Mouse (Mus musculus): ENCODE measurements around the gene Galnt9. TPM values are rescaled to one million over a fixed set of nuclear protein-coding genes. Genes with fewer than 3 reads are reported as not detected.

Gene Galnt9
- polyA plus RNA-seq (2012; ENCODE audit: insufficient read depth, insufficient read length, missing spikeins), result not detected in 2 replicates

- no peak within 1 kb of the TSS for H3K27ac ChIP-seq (replicated peaks; ENCODE audit: low read depth, low read length)
- no peaks in the 10 kb centered on the region for H3K4me1 ChIP-seq (ENCODE audit: control insufficient read depth, insufficient read depth, insufficient read length, low read length)
- no peak within 1 kb of the TSS for H3K4me3 ChIP-seq (ENCODE audit: insufficient read depth, low read depth, low read length)
Measured at GRCm38 (mm10) chr5:110543951-110544690, at the start of gene Galnt9. Gene Galnt9, plus strand, starts transcription at chr5:110544355.

GRCm38 (mm10) chr5:110494396-110494795 lies 49.8 kb upstream of the Galnt9 start:
- no peak overlapping the region for H3K4me3 ChIP-seq (ENCODE audit: insufficient read depth, low read depth, low read length)
- no peak overlapping the region for H3K27ac ChIP-seq (replicated peaks; ENCODE audit: low read depth, low read length)
- H3K4me1 ChIP-seq (ENCODE audit: control insufficient read depth, insufficient read depth, insufficient read length, low read length), result no peaks in the 10 kb centered on the region

- no peak overlapping the region for H3K4me3 ChIP-seq (ENCODE audit: insufficient read depth, low read depth, low read length)
- H3K4me1 ChIP-seq (ENCODE audit: control insufficient read depth, insufficient read depth, insufficient read length, low read length), result no peaks in the 10 kb centered on the region
- H3K27ac ChIP-seq (replicated peaks; ENCODE audit: low read depth, low read length), result no peak overlapping the region
Measured at GRCm38 (mm10) chr5:110495051-110495450, 49.1 kb upstream of the Galnt9 start.

GRCm38 (mm10) chr5:110497556-110497955 lies 46.6 kb upstream of the Galnt9 start:
- Histone ChIP-seq H3K27ac (replicated peaks; ENCODE audit: low read depth, low read length) (no peak overlapping the region), H3K4me1 (ENCODE audit: control insufficient read depth, insufficient read depth, insufficient read length, low read length) (no peaks in the 10 kb centered on the region), H3K4me3 (ENCODE audit: insufficient read depth, low read depth, low read length) (no peak overlapping the region)

GRCm38 (mm10) chr5:110498071-110498470 lies 46.1 kb upstream of the Galnt9 start:
- Histone ChIP-seq H3K4me1 (ENCODE audit: control insufficient read depth, insufficient read depth, insufficient read length, low read length) (no peaks in the 10 kb centered on the region), H3K27ac (replicated peaks; ENCODE audit: low read depth, low read length) (no peak overlapping the region), H3K4me3 (ENCODE audit: insufficient read depth, low read depth, low read length) (no peak overlapping the region)

GRCm38 (mm10) chr5:110500233-110500632 lies 43.9 kb upstream of the Galnt9 start:
- Histone ChIP-seq H3K4me3 (ENCODE audit: insufficient read depth, low read depth, low read length) (no peak overlapping the region), H3K27ac (replicated peaks; ENCODE audit: low read depth, low read length) (no peak overlapping the region), H3K4me1 (ENCODE audit: control insufficient read depth, insufficient read depth, insufficient read length, low read length) (no peaks in the 10 kb centered on the region)

- Histone ChIP-seq H3K4me1 (ENCODE audit: control insufficient read depth, insufficient read depth, insufficient read length, low read length) (no peaks in the 10 kb centered on the region), H3K4me3 (ENCODE audit: insufficient read depth, low read depth, low read length) (no peak overlapping the region), H3K27ac (replicated peaks; ENCODE audit: low read depth, low read length) (no peak overlapping the region)
Measured at GRCm38 (mm10) chr5:110503361-110503760, 40.8 kb upstream of the Galnt9 start.

GRCm38 (mm10) chr5:110505611-110506294 lies 38.4 kb upstream of the Galnt9 start:
- H3K4me1 ChIP-seq (ENCODE audit: control insufficient read depth, insufficient read depth, insufficient read length, low read length), result no peaks in the 10 kb centered on the region
- no peak overlapping the region for H3K27ac ChIP-seq (replicated peaks; ENCODE audit: low read depth, low read length)
- H3K4me3 ChIP-seq (ENCODE audit: insufficient read depth, low read depth, low read length), result no peak overlapping the region

- H3K4me1 ChIP-seq (ENCODE audit: control insufficient read depth, insufficient read depth, insufficient read length, low read length), result no peaks in the 10 kb centered on the region
- H3K4me3 ChIP-seq (ENCODE audit: insufficient read depth, low read depth, low read length), result no peak overlapping the region
- no peak overlapping the region for H3K27ac ChIP-seq (replicated peaks; ENCODE audit: low read depth, low read length)
Measured at GRCm38 (mm10) chr5:110506295-110506616, 37.9 kb upstream of the Galnt9 start.

GRCm38 (mm10) chr5:110506856-110507255 lies 37.3 kb upstream of the Galnt9 start:
- H3K27ac ChIP-seq (replicated peaks; ENCODE audit: low read depth, low read length), result no peak overlapping the region
- no peak overlapping the region for H3K4me3 ChIP-seq (ENCODE audit: insufficient read depth, low read depth, low read length)
- no peaks in the 10 kb centered on the region for H3K4me1 ChIP-seq (ENCODE audit: control insufficient read depth, insufficient read depth, insufficient read length, low read length)

GRCm38 (mm10) chr5:110507943-110508342 lies 36.2 kb upstream of the Galnt9 start:
- Histone ChIP-seq H3K4me3 (ENCODE audit: insufficient read depth, low read depth, low read length) (no peak overlapping the region), H3K4me1 (ENCODE audit: control insufficient read depth, insufficient read depth, insufficient read length, low read length) (no peaks in the 10 kb centered on the region), H3K27ac (replicated peaks; ENCODE audit: low read depth, low read length) (no peak overlapping the region)

GRCm38 (mm10) chr5:110510357-110510756 lies 33.8 kb upstream of the Galnt9 start:
- Histone ChIP-seq H3K4me1 (ENCODE audit: control insufficient read depth, insufficient read depth, insufficient read length, low read length) (no peaks in the 10 kb centered on the region), H3K27ac (replicated peaks; ENCODE audit: low read depth, low read length) (no peak overlapping the region), H3K4me3 (ENCODE audit: insufficient read depth, low read depth, low read length) (no peak overlapping the region)

- Histone ChIP-seq H3K4me3 (ENCODE audit: insufficient read depth, low read depth, low read length) (no peak overlapping the region), H3K4me1 (ENCODE audit: control insufficient read depth, insufficient read depth, insufficient read length, low read length) (no peaks in the 10 kb centered on the region), H3K27ac (replicated peaks; ENCODE audit: low read depth, low read length) (no peak overlapping the region)
Measured at GRCm38 (mm10) chr5:110513791-110514190, 30.4 kb upstream of the Galnt9 start.

GRCm38 (mm10) chr5:110514694-110515093 lies 29.5 kb upstream of the Galnt9 start:
- H3K4me3 ChIP-seq (ENCODE audit: insufficient read depth, low read depth, low read length), result no peak overlapping the region
- H3K27ac ChIP-seq (replicated peaks; ENCODE audit: low read depth, low read length), result no peak overlapping the region
- no peaks in the 10 kb centered on the region for H3K4me1 ChIP-seq (ENCODE audit: control insufficient read depth, insufficient read depth, insufficient read length, low read length)

GRCm38 (mm10) chr5:110516390-110516789 lies 27.8 kb upstream of the Galnt9 start:
- no peak overlapping the region for H3K27ac ChIP-seq (replicated peaks; ENCODE audit: low read depth, low read length)
- H3K4me1 ChIP-seq (ENCODE audit: control insufficient read depth, insufficient read depth, insufficient read length, low read length), result no peaks in the 10 kb centered on the region
- H3K4me3 ChIP-seq (ENCODE audit: insufficient read depth, low read depth, low read length), result no peak overlapping the region
